Mouse (Mus musculus) intestine, postnatal 0 days (tissue): Measurements from ENCODE around the gene Gm12185. TPM values are rescaled to one million over a fixed set of nuclear protein-coding genes. Genes with fewer than 3 reads are reported as not detected.
"Not testable (repeated sequence)": the region's sequence is repeated elsewhere in the genome, so short reads cannot be mapped to it uniquely, and the experiment has no call there.

ENCODE experiments used
- ATAC-seq: fragments of 200-750 bp; cut with Nextera tagmentation; 2 replicates; pipeline ENCODE4 v1.8.0; 2017; ENCODE audit warnings: mild to moderate bottlenecking, moderate TSS enrichment, moderate library complexity
- H3K27ac ChIP-seq: fragments of 300-500 bp; sonication (generic); 2 replicates; pipeline ENCODE4 v1.5.1; 2014; ENCODE audit warnings: mild to moderate bottlenecking, low read depth, low read length, moderate library complexity
- H3K27me3 ChIP-seq: fragments of 300-500 bp; sonication (generic); replicated peaks from 2 replicates; pipeline ENCODE4 v1.6.1; 2014; ENCODE audit warnings: low read length, mixed read lengths; ENCODE audit not compliant: control insufficient read depth, insufficient read depth
- H3K36me3 ChIP-seq: fragments of 300-500 bp; sonication (generic); 2 replicates; pipeline ENCODE4 v1.6.1; 2014; ENCODE audit warnings: mild to moderate bottlenecking, moderate library complexity; ENCODE audit not compliant: control insufficient read depth, insufficient read depth
- H3K4me1 ChIP-seq: fragments of 300-500 bp; sonication (generic); replicated peaks from 2 replicates; pipeline ENCODE4 v1.6.1; 2014; ENCODE audit warnings: antibody characterized with exemption, low read length, mixed read lengths; ENCODE audit not compliant: control insufficient read depth, insufficient read depth
- H3K4me2 ChIP-seq: fragments of 300-500 bp; sonication (generic); replicated peaks from 2 replicates; pipeline ENCODE4 v1.6.1; 2014; ENCODE audit warnings: low read depth, mild to moderate bottlenecking, moderate library complexity
- H3K4me3 ChIP-seq: fragments of 300-500 bp; sonication (generic); 2 replicates; pipeline ENCODE4 v1.5.1; 2014; ENCODE audit warnings: low read depth, low read length
- H3K9ac ChIP-seq: fragments of 300-500 bp; sonication (generic); 2 replicates; pipeline ENCODE4 v1.6.1; 2014; ENCODE audit warnings: mild to moderate bottlenecking, low read depth, low read length
- H3K9me3 ChIP-seq: fragments of 300-500 bp; sonication (generic); 2 replicates; pipeline ENCODE4 v1.6.1; 2016; ENCODE audit warnings: mixed run types; ENCODE audit not compliant: control insufficient read depth
- WGBS: fragments of 180-500 bp; shearing (Covaris S2); extraction: QIAGEN DNeasy Blood & Tissue Kit; methylation state at CpG from one replicate; pipeline ENCODE4 v1.1.7; 2014; 5-methylcytosine and 5-hydroxymethylcytosine counted together
- polyA plus RNA-seq: library from polyadenylated mRNA; unstranded; fragments of >200 nt; fragmentation: Nextera tagmentation; extraction: Ambion mirVana; gene quantifications from 2 replicates; pipeline ENCODE4 v1.2.1, GENCODE M21; 2015

Gm12185 gene
- 0.04 TPM in 1 of 2 replicates, not detected in the other for polyA plus RNA-seq

GRCm38 (mm10) chr11:48991740-48992520, at the start of gene Gm12185:
Gm12185 (minus strand) TSS chr11:48992226.
- H3K4me3 ChIP-seq, H3K4me1 ChIP-seq, H3K4me2 ChIP-seq, H3K27ac ChIP-seq, ATAC-seq, H3K27me3 ChIP-seq, H3K9me3 ChIP-seq, H3K9ac ChIP-seq, H3K36me3 ChIP-seq: not testable (repeated sequence)
- 45% methylated on average over 4 of the region's 4 CpGs for WGBS

- not testable (repeated sequence) for H3K4me2 ChIP-seq, H3K9me3 ChIP-seq, H3K27me3 ChIP-seq, H3K4me1 ChIP-seq, H3K9ac ChIP-seq, H3K27ac ChIP-seq, ATAC-seq, H3K4me3 ChIP-seq, H3K36me3 ChIP-seq
These were observed 20.0 kb upstream of the Gm12185 start for GRCm38 (mm10) chr11:49012074-49012473.

DNA sequence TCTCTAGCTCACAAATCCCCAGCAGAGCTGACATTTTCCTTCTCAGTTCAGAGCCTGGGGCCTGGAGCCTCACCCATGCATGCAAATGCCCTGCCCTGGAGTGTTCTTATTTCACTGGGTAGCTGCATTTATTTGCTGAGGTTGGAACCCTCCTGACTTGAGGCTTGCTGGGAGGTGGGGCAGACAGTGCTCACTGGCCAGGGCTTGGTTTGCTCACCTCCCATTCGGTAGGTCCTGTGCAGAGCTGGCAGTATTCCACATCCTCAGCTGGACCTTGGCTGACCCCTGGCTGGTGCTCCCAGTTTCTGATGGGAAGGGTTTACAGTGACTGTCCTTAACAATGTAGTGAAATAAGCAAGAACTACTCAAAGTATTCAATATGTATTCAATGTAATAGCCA, 14.8 kb upstream of the Gm12185 start:
- 20% methylated on average over 1 of the region's 1 CpGs for WGBS
- H3K4me2 ChIP-seq, H3K4me1 ChIP-seq, H3K36me3 ChIP-seq, H3K9ac ChIP-seq, ATAC-seq, H3K4me3 ChIP-seq, H3K9me3 ChIP-seq, H3K27ac ChIP-seq, H3K27me3 ChIP-seq: not testable (repeated sequence)

- ATAC-seq, H3K36me3 ChIP-seq, H3K27me3 ChIP-seq, H3K27ac ChIP-seq, H3K9me3 ChIP-seq, H3K4me3 ChIP-seq, H3K4me1 ChIP-seq, H3K9ac ChIP-seq, H3K4me2 ChIP-seq: not testable (repeated sequence)
- WGBS: 59% methylated on average over 2 of the region's 2 CpGs
These were observed 14.3 kb upstream of the Gm12185 start for GRCm38 (mm10) chr11:49006317-49006716.

- H3K27ac ChIP-seq, H3K36me3 ChIP-seq, H3K9me3 ChIP-seq, H3K9ac ChIP-seq, H3K27me3 ChIP-seq, H3K4me1 ChIP-seq, H3K4me3 ChIP-seq, H3K4me2 ChIP-seq, ATAC-seq: not testable (repeated sequence)
- WGBS: 67% methylated on average over 1 of the region's 1 CpGs
These were observed 8.4 kb upstream of the Gm12185 start for GRCm38 (mm10) chr11:49000411-49000810.

DNA sequence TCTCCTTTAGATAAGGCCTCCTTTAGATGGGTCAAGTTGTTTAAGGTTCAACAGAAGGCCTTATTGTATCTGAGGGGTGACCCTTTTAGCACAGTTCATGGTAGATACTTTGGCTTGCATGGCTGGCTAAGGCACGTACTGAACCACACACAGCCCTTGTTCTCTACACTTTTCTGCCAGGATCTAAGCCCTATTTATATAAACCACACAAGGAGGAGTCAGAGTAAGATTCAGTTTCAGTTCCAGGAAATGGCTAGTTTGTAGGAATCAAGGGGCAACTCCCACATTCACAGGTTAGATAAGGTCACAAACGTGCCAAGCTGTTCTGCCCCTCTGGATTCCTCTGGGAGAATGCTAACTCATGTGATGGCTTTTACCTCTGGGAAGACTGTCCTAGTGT, 2.0 kb upstream of the Gm12185 start, which contains the start of gene Tgtp1:
Gene Tgtp1 (minus strand): TSS at position 155 of the 400 bp plus-strand sequence.
- H3K27me3 ChIP-seq, H3K9ac ChIP-seq, ATAC-seq, H3K4me2 ChIP-seq, H3K9me3 ChIP-seq, H3K36me3 ChIP-seq, H3K27ac ChIP-seq, H3K4me3 ChIP-seq, H3K4me1 ChIP-seq: not testable (repeated sequence)
- WGBS: 30% methylated on average over 2 of the region's 2 CpGs

GRCm38 (mm10) chr11:48993296-48993695, 1.3 kb upstream of the Gm12185 start:
- H3K9me3 ChIP-seq, H3K27me3 ChIP-seq, ATAC-seq, H3K4me1 ChIP-seq, H3K4me2 ChIP-seq, H3K4me3 ChIP-seq, H3K27ac ChIP-seq, H3K36me3 ChIP-seq, H3K9ac ChIP-seq: not testable (repeated sequence)
- 34% methylated on average over 10 of the region's 10 CpGs for WGBS

- not testable (repeated sequence) for H3K9ac ChIP-seq, H3K4me2 ChIP-seq, H3K4me1 ChIP-seq, H3K27ac ChIP-seq, ATAC-seq, H3K36me3 ChIP-seq, H3K4me3 ChIP-seq, H3K9me3 ChIP-seq, H3K27me3 ChIP-seq
- WGBS: 74% methylated on average over 1 of the region's 2 CpGs
These were observed 2.0 kb downstream of the Gm12185 start for GRCm38 (mm10) chr11:48989981-48990380.

GRCm38 (mm10) chr11:48988219-48988618, 3.8 kb downstream of the Gm12185 start:
- not testable (repeated sequence) for H3K9ac ChIP-seq, H3K27me3 ChIP-seq, H3K36me3 ChIP-seq, H3K9me3 ChIP-seq, H3K4me3 ChIP-seq, H3K27ac ChIP-seq, H3K4me1 ChIP-seq, ATAC-seq, H3K4me2 ChIP-seq
- WGBS: 74% methylated on average over 2 of the region's 3 CpGs
